Mouse (Mus musculus): ENCODE results near the gene Gpx8.

Gene Gpx8

DNA sequence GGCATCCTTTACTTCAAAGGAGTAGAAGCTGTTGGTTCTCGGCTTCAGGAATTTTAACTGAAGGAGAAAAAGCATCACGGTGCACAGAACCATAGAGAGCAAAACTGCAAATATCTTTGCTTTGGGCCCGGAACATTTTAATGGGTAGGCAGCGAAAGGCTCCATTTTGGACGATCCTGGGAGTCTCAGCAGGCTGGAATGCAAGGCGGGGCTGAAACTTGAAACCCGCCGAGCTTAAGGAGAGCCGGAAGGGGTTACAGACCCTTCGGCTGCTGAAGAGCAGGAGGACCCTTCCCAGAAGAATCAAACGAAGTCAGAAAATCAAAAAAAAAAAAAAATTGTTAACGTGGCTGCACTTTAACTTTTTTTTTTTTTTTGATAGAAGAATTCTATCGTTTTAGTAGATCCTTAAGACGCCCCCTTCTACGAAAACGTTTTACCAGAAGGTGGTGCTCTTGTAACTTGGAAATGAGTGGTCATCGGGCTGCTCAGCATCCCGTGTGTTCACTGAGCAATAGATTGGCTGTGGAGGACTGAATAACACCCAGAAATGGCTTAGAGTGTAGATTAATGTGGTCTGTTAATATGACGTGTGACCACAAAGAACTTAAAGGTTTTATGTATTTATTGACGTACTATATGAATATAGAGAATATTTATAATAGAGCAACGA lies at the start of gene Gpx8:
Gene Gpx8 (minus strand): TSS at position 200 of the 673 bp plus-strand sequence.
- no peak for DNase-seq (ENCODE audit: low read depth, low spot score)

DNA sequence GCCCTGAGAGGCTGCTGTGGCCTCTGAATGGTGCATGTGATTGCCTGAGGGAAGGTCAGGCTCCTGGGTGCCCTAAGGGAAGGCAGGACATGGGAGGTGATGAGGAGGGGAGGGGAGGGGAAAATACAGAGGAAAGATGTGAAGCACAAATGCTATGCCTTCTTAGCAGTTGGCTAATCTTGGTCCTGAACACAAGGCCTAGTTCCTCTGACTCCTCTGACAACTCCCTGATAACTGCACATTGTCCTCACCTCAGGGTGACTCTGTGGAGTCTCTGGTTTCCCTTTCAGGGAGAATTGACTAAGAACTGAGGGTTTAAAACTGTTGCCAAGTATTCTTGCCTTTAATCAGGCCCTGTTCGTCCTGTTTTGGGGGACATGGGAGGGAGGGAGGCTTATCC lies 48.4 kb upstream of the Gpx8 start:
- DNase-seq (ENCODE audit: low read depth, low spot score): no peak

DNA sequence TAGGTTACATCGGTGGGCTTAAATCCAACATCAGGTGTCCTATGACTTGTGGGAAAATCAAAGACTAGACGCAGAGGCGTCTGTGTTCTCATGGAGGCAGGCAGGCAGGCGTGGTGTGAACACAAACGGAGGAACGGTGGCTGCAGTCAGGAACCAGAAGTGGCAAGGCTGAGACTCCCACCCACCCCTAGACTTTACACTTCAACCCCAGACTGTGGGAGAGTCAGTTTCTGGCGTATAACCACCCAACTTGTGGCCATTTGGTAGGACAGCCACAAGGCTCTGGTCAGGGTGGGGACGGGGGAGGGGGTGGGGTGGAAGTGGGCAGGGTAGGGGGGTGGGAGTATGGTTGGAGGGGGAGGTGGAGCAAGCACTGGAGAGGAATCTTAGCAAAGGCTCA lies 44.3 kb upstream of the Gpx8 start:
- DNase-seq (ENCODE audit: low read depth, low spot score): no peak

DNA sequence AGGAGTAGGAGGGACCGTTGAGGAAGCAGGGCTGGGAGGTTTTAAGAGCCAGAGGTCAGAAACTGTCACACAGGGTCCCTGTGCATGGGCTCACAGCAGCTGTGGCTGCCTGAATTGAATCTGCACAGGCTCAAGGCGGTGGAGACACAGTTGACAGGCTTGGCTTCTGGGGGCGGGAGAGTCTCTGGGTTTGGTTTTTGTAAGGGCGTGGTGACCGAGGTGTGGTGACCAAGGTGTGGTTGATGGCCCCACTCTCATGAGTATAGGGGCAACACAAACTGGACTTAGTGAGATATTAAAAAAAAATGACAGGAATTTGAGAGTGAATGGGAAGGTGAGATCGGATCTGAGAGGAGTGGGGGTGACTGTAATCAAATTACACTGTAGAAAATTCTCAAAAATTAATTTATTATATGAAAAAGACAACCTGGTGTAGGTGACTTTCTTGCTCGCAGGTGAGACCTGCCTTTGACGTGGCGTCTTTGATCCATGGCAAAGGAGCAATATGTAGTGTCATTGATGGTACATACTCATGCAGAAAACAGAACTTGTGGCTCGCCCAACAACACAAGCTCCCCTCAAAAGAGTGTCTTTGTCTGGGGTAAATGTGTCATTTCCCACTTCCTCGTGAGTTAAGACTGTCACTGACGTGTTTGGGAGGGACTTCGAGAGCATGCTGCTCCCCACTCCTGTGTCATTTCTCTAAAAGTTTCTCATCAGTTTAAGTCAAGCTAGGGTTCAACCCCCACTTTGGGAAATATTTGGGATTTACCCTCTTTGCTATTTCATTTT lies 41.2 kb upstream of the Gpx8 start:
- no peak for DNase-seq (ENCODE audit: low read depth, low spot score)

DNA sequence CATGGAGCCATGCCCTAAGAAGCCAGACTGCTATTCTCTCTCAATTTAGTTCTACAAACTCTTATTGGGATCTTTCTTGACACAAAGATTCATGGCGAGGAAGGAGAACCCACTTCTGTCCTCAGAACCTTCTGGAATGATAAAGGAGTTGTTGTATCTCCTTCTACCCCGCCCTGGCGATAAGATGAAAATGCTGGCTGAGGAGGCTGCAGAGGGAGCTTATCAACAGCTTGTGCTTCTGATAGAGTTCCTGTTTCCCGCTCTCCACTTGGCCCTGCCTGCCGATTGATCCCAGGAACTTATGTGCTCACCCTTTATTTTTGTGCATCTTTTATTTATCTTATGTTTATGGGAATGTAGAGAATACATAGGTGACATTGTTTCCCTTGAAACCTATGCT lies 38.5 kb upstream of the Gpx8 start:
- DNase-seq (ENCODE audit: low read depth, low spot score): no peak

DNA sequence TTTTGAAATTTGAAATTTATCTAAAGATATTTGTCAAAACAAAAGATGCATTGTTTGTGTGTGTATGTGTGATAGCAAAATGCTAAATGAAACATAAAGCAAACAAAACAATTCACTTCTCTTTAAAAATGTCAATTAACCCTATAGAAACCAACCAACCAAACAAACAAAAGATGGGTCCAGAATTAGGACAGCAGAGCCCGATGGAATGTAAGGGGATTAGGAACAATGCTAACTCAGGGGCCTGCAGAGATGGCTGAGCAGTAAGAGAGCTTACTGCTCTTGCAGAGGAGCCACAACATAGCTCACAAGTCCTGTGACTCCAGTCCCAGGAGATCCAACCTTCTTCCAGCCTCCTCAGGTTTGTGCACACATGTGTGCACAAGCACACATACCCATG lies 35.9 kb upstream of the Gpx8 start:
- no peak for DNase-seq (ENCODE audit: low read depth, low spot score)

DNA sequence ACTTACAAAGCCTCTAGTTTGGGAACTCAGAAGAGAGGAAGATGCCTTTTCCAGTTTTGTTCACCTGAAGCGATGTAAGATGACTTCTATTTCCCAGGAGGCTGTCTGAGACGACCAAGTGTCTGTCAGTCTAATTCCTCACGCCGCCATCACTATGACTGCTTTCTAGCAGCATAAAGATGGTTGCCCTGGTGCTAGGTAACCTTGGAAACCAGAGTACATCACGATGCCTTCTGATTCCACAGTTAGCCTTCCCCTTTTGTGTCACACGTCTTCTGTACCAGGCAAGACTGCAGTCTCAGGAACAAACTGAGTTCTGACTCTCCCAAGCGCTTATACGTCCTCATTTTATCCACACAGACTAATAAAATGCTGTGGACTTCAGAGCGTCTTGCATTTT lies 32.8 kb upstream of the Gpx8 start:
- no peak for DNase-seq (ENCODE audit: low read depth, low spot score)

DNA sequence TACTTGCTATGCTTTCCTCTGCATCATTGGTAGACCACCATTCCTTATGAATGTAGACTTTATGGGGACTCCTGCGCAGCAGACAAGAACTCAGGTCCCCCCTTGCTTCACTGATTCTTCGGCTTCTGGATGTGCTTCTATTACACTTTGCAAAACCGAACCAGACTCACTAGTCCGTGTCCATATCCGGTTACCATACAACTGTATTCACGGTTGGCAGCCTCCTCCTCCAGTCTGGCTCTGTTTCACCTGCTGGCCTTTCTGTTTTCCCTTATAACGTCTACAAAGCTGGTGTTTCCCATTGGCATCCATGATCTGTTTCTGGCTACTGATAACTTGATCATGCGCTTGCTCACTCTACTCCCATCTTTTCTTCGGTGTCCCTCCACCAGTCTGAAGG lies 18.3 kb upstream of the Gpx8 start:
- DNase-seq (ENCODE audit: low read depth, low spot score): no peak

DNA sequence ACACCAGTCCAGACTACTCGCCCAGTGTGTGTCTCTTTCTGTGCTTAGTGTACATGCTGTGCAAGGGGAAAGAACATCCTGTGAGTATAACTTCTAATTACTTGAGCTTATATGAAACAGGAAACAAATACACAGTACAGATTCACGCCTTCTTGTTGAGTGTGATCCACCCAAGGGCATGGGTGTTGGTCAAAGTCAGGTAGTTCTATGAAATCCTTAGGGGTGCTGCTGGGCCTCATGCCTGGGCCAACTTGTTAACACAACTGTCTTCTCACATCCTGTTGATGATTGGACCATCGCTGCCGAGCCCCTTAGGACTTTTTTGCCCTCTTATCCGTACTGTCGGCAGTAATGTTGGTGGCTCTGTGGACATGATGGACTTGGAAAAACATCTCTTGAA lies 15.5 kb upstream of the Gpx8 start:
- no peak for DNase-seq (ENCODE audit: low read depth, low spot score)

DNA sequence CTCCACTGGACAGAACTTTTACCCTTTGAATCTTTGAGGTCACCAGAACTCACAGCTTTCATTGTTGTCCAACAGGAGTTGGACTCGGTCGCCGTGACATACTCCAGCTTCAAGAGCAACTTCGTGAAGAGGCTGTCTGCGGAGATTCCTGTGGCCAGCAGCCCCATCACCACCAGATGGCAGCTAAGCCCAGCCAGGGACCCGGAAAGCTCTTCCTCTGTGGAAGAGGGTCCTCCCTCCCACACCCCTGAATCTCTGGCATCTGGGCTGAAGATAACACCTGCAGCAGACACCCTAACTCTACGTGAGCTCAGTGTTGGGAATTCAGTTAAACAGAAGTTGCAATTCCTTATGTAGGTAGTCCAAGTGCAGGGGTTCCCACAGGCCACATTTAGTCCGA lies 9.6 kb upstream of the Gpx8 start:
- DNase-seq (ENCODE audit: low read depth, low spot score): no peak

DNA sequence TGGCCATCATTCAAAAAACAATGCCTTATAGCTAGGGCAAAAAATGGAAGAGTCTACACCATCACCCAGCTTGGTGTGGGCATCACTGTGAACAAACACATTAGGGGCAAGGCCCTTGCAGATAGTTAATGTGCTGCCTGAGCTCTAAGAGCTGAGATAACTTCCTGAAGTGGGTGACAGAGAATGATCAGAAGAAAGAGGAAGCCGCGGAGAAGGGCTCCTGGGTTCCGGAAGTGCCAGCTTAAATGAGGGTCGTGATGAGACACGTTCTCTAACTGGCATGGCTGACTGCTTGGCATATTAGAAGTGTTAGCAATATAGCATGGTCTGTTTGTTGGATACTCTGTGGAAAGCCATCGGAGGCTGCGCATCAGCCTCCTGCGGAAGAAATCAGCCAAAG lies 8.0 kb upstream of the Gpx8 start:
- DNase-seq (ENCODE audit: low read depth, low spot score): no peak

DNA sequence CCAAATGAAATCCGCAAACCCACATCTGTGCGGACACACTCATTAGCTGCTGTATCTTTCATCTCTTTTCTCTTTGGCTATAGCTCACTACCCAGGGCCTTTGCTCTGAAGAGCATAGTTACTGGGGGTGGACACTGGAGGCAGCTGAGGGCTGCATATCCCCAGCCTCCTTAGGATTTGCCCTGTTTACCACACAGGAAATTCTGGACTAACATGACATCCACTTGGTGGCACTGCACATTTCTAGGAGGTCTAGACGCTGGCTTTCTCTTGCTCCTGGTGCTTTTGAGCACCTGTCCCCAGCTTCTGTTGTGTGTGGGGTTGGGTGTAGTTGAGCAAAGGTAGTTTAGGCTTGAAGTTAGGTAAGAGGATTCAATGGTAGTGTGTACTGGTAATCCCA lies 1.4 kb upstream of the Gpx8 start:
- no peak for DNase-seq (ENCODE audit: low read depth, low spot score)

DNA sequence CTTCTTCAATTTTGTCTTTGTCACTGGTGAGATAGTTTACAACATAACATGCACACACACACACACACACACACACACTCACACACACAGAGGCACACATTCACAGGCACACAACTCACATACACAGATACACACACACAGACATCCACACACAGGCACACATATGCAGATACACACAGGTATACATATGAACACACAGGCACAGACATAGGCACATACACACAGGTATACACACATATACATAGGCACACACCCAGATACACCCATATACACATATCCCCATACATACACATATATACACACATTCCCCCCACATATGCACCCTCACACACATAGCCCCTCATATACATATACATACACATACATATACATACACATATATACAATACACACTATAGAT lies 808 bp upstream of the Gpx8 start:
- no peak for DNase-seq (ENCODE audit: low read depth, low spot score)

DNA sequence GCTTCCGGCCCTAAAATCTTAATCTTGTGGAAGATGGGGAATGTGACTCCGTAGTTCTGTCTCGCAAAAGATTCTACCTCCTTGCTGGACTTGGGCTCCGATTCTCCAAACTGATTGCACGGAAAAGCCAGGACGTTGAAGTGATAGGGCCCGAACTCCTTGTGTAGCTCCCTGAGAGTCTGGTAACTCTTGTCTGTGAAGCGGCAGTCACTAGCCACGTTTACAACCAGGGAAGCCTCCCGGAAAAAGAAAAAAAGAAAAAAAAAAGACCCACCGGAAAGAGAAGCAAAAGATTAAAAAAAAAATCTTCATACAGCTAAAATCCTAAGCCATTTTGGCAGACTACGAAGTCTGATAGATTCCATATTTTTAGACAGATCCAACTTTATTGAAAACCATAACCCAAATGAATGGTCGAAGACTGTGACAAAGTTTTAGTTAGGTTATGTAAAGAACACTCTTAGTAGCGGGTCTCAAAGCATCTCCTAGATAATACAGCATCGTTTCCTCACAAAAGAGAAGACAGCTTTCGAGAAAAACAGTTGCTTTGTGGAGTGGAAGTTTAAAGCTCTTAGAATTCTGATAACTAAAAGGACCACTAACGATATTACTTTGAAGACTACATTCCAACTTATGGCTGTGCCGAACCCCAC lies 626 bp downstream of the Gpx8 start:
- DNase-seq (ENCODE audit: low read depth, low spot score): no peak

DNA sequence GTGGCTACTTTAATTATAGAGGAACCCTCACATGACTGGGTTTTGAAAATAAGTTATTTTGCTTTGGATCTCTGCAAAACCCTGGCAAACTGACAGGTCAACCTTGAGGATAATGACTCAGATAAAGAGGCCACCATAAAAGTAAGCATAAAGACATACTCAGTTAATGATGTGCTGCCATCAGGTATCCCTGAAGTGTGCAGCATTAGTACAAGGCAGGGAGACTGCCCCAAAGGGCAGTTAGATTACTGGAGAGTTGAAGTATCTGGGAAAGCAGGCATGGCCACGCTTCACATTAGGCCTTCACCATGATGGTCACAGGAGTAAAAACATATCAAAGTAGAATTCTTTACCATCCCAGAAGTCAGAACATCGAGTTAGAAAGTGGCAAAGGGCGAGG lies 1.3 kb downstream of the Gpx8 start:
- no peak for DNase-seq (ENCODE audit: low read depth, low spot score)

DNA sequence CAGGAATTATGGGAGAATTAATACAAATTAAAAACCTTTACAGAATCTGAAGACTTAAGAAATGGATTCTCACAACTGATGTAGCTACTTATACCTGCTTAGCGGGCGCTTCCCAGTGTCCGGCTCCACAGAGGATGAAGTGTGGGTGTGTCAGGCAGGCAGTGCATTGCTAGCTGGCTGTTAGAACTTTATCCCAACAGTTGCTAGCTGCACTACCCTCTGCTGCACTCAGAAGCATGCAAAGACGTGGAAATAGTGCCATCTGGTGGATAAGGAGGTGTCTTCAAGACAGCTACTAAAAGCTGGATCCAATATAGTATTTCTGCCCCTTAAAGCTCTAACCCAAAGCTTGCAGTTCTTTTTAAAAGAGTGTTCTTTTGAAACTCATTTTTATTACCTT lies 10.4 kb downstream of the Gpx8 start:
- DNase-seq (ENCODE audit: low read depth, low spot score): peak; percentile 64

DNA sequence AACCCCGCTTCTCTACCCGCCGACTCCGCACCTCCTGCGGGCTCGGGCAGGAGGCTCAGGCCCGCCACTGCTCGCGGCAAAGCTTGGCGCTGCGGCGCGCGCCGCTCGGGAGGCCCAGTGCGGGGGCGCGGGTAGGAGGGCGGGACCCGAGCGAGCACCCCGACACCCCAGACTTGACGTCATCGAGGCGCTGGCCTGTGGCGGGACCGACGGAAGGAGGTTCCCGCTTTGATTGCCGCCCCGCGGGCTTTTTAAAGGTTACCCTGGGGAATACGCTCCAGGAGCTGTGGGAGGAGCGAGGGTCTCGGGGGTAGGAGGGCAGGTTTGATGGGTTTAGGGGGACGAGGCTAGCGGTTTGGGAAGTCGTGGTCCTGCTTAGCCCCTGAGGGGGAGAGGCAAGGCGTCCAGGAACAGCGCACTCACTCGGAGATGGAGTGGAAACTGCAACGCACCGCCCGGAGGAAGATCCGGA lies 11.2 kb downstream of the Gpx8 start, which contains the start of gene Cdc20b:
Gene Cdc20b (plus strand): TSS at position 162 of the 472 bp plus-strand sequence.
- DNase-seq (ENCODE audit: low read depth, low spot score): no peak

DNA sequence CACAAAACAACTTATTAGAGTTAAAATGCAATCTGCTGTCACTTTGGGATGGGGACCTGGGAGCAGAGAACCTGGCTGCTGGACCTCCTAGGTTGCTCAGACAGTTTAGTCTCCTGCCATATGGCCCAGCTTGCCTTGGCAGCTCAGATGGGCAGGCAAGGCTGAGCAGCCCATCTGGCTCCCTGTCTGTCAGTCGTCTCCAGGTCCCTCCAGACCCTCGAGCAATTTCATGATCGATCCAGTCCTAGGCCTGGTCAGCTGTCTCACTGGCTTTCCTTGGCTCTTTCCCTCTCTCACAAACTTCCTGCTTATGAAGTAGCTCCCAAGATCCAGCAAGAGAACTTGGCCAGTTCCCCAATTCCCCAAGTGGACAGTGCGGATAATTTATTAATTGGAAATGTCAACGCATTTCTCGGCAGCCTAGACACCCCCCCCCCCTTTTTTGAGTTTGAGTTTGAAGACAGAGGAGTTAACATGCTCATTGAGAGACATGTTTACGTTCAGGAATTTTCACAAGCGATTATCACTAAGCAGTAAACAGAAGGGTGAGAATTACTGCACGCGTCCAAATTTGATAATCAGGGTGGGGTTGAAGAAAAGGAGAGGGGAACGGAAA lies 11.8 kb downstream of the Gpx8 start:
- no peak for DNase-seq (ENCODE audit: low read depth, low spot score)

DNA sequence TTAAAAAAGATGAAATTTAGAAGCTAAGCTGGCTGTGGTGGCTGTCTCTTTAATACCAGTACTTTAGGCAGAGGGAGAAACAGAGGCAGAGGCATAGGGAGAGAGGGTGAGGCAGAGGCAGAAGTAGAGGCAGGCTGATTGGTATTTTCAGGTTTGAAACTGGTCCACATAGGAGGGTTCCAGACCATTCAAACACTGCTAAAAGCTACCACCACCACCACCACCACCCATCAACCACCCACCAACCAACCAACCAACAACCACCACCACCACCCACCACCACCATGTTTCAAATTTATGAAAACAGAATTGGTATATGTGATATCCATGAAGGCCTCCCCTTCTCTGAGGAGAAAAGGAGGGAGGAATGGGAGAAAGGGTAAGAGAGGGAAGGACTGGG lies 13.4 kb downstream of the Gpx8 start:
- no peak for DNase-seq (ENCODE audit: low read depth, low spot score)

DNA sequence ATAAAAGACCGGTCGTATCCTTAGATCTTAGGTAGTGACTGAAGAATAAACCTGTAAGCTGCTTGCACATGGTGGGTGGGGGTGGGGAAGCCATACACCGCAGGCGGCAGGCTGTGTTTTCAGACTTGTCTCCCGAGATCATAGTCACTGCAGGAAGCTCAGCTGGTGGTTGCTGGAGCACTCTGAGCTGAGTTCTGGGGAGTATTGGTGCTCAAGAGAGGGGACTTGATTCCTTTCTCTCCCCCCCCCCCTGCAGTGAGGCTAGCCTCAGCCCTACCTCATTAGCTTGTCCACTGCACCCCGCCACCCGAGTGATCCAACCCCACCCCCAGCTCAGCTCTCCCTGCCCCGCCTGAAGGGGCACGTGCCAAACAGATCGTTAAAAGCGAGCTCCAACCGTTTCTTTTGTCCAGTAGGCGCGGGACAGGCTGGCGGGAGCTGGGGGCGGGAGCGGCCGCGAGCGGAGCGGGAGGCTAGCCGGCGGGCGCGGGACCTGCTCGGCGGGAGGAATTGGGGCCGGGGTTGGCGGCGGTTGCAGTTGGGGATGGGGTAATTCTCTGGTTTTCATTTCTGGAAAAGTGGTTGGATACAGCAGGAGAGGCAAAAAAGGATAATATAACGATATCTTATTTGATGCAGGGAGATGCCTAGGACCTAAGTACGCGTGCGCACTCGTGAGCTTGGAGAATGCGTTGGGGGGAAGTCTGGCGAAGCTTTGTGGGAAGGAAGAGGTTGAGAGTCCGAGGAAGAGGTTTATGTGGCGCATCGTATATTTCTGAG lies 14.2 kb downstream of the Gpx8 start:
- DNase-seq (ENCODE audit: low read depth, low spot score): no peak

DNA sequence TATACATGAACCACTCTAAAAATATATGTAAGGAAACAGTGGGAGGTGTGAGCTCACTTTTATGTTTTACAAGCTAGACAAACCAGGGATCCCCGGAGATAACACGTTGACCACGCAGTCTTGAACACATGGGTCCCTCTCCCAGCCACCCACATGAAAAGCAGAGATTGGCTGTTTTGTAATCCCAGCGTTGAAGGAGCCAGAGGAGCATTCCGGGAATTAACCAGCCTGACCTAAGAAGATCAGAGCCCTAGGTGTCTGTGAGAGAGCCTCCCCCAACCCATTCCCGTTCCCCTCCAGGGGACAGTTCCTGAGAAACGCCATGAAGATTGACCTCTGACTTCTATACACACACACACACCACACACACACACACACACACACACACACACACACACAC lies 14.9 kb downstream of the Gpx8 start:
- DNase-seq (ENCODE audit: low read depth, low spot score): no peak

Data from retina, adult 2 months (tissue).